Comparison of ENCODE assay signal across 11 mouse cellular contexts in the genomic region with DNA sequence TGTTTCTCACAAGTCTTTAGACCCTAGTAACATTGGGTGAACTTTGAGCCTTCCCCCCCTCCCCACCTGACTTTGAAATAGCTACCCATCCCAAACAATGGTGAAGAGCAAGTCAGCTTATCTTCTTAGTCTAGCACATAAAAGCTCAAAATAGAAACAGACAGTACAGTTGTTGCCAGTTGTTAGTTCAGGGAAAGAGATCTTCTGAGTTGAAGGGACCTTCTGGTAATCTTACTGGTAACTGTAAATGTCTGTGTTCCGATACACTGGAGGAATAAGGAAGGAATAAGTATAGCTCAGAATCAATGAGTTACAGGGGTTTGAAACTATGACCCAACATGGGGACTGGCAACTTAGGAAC. TPM values are rescaled to one million over a fixed set of nuclear protein-coding genes. Genes with fewer than 3 reads are reported as not detected.
DNase-seq lines count a peak whose midpoint lies in the region; ATAC-seq lines count a peak whose summit lies in the region.
"Had no signal": no experiment of that assay in that cellular context is flagged by ENCODE, and none has a peak within 500 bp of the region (broad histone marks: within the 10 kb centered on the region; RNA-seq: fewer than 3 reads in every experiment).

No protein-coding gene starts in this region.

- peaks cover 69% of the 10 kb centered on the region for H3K4me1 ChIP-seq in heart, embryonic 15.5 days (replicated peaks)
- H3K4me1 ChIP-seq in neural tube, embryonic 13.5 days (replicated peaks): peaks cover 56% of the 10 kb centered on the region
- H3K4me1 ChIP-seq in liver, embryonic 11.5 days (replicated peaks; ENCODE audit: control insufficient read depth, insufficient read depth, low read length): peaks cover 45% of the 10 kb centered on the region

- intact Hi-C loops in heart, postnatal 14 days (cut with DNase I): no loop called here
- intact Hi-C loops in gastrocnemius, postnatal 14 days (cut with DNase I; ENCODE audit: low total_unique reads): no loop called here

- H3K4me3 ChIP-seq in heart, embryonic 15.5 days: peak overlapping the region; percentile 81
- no peak overlapping the region for H3K4me3 ChIP-seq in neural tube, embryonic 13.5 days
- H3K4me3 ChIP-seq in liver, embryonic 11.5 days (ENCODE audit: low read depth, low read length): peak overlapping the region; percentile 80; the same call in 1 of the 2 replicates
- H3K4me3 ChIP-seq: hindbrain, embryonic 15.5 days had no signal

- ATAC-seq in heart, embryonic 15.5 days (replicated peaks; ENCODE audit: insufficient number of reproducible peaks, insufficient read depth, low FRiP score, low read depth): no peak
- ATAC-seq in neural tube, embryonic 13.5 days (ENCODE audit: low read depth): no peak
- no peak for ATAC-seq in liver, embryonic 11.5 days (replicated peaks; ENCODE audit: low FRiP score)

- peak overlapping the region; percentile 97 for H3K27ac ChIP-seq in heart, embryonic 15.5 days
- no peak overlapping the region for H3K27ac ChIP-seq in neural tube, embryonic 13.5 days (replicated peaks)
- H3K27ac ChIP-seq in liver, embryonic 11.5 days (ENCODE audit: low read depth, low read length): peak overlapping the region; percentile 66; the same call in 1 of the 2 replicates
- H3K27ac ChIP-seq: hindbrain, embryonic 15.5 days had no signal

- 56% methylated on average over 1 of the region's 1 CpGs for WGBS in heart, embryonic 15.5 days
- 94% methylated on average over 1 of the region's 1 CpGs for WGBS in neural tube, embryonic 13.5 days
- WGBS in liver, embryonic 11.5 days: 50% methylated on average over 1 of the region's 1 CpGs

- peak overlapping the region; percentile 88; the same call in 1 of the 2 replicates for H3K9ac ChIP-seq in heart, embryonic 15.5 days
- no peak overlapping the region for H3K9ac ChIP-seq in neural tube, embryonic 13.5 days
- H3K9ac ChIP-seq in liver, embryonic 11.5 days (ENCODE audit: low read depth, low read length): peak overlapping the region; percentile 22; the same call in 1 of the 2 replicates
- H3K9ac ChIP-seq: hindbrain, embryonic 15.5 days had no signal

- no peaks in the 10 kb centered on the region for H3K9me3 ChIP-seq in heart, embryonic 15.5 days (replicated peaks)
- no peaks in the 10 kb centered on the region for H3K9me3 ChIP-seq in neural tube, embryonic 13.5 days
- no peaks in the 10 kb centered on the region for H3K9me3 ChIP-seq in liver, embryonic 11.5 days (ENCODE audit: control insufficient read depth, low read length)
- H3K9me3 ChIP-seq: hindbrain, embryonic 15.5 days had no signal

- H3K4me2 ChIP-seq in heart, embryonic 15.5 days: peak overlapping the region; percentile 66
- H3K4me2 ChIP-seq in neural tube, embryonic 13.5 days: peak overlapping the region; percentile 88; the same call in 1 of the 2 replicates
- H3K4me2 ChIP-seq in liver, embryonic 11.5 days: peak overlapping the region; percentile 90

- no peaks in the 10 kb centered on the region for H3K27me3 ChIP-seq in heart, embryonic 15.5 days
- no peaks in the 10 kb centered on the region for H3K27me3 ChIP-seq in neural tube, embryonic 13.5 days
- H3K27me3 ChIP-seq in liver, embryonic 11.5 days (replicated peaks; ENCODE audit: control insufficient read depth, insufficient read depth, low read length): no peaks in the 10 kb centered on the region
- H3K27me3 ChIP-seq: hindbrain, embryonic 15.5 days had no signal

- H3K36me3 ChIP-seq in heart, embryonic 15.5 days: peaks cover 41% of the 10 kb centered on the region
- peaks cover 39% of the 10 kb centered on the region for H3K36me3 ChIP-seq in neural tube, embryonic 13.5 days
- peaks cover 14% of the 10 kb centered on the region for H3K36me3 ChIP-seq in liver, embryonic 11.5 days (ENCODE audit: control insufficient read depth, insufficient read depth, low read length)

- no peak for DNase-seq in heart, postnatal 14 days
- DNase-seq in neural tube, embryonic 10.5 days (ENCODE audit: extremely low spot score, low spot score): no peak
- no peak for DNase-seq in liver, embryonic 11.5 days (ENCODE audit: low spot score)
- DNase-seq in layer of hippocampus, adult 11-12 months (ENCODE audit: low spot score): no peak
- DNase-seq in gastrocnemius, postnatal 14 days: no peak
- DNase-seq in cerebellum, postnatal 14 days: no peak

RNA-seq across cellular contexts. Expression of a gene that starts 3.0 kb away (rescaled TPM):
- 136 and 173 TPM in 2 replicates for polyA plus RNA-seq in heart, embryonic 15.5 days (2015; fragmentation: Nextera tagmentation; extraction: Ambion mirVana)
- total RNA-seq in heart, postnatal 14 days (2021): 10 to 100 TPM; 78.9 to 88.6 TPM
- 56.4 and 56.5 TPM in 2 replicates for polyA plus RNA-seq in neural tube, embryonic 13.5 days (2015; fragmentation: Nextera tagmentation; extraction: Ambion mirVana)
- 113 TPM in 2 replicates for polyA plus RNA-seq in liver, embryonic 11.5 days (2014; fragmentation: Nextera tagmentation; extraction: Ambion mirVana)
- 10 to 100 TPM; 35.2 to 40.9 TPM for total RNA-seq in gastrocnemius, postnatal 14 days (2021)

RNA-seq across cellular contexts. Expression of a gene that starts 20.6 kb away (rescaled TPM):
- polyA plus RNA-seq in heart, embryonic 15.5 days (2015; fragmentation: Nextera tagmentation; extraction: Ambion mirVana): 2.2 and 4.3 TPM in 2 replicates
- under 1 TPM; 0.51 to 0.67 TPM for total RNA-seq in heart, postnatal 14 days (2021)
- 0.24 and 0.61 TPM in 2 replicates for polyA plus RNA-seq in neural tube, embryonic 13.5 days (2015; fragmentation: Nextera tagmentation; extraction: Ambion mirVana)
- polyA plus RNA-seq in liver, embryonic 11.5 days (2014; fragmentation: Nextera tagmentation; extraction: Ambion mirVana): 1.1 and 1.4 TPM in 2 replicates
- total RNA-seq in gastrocnemius, postnatal 14 days (2021): under 1 TPM; 0.07 to 0.21 TPM

RNA-seq across cellular contexts. Expression of a gene that starts 28.0 kb away (rescaled TPM):
- polyA plus RNA-seq in heart, embryonic 15.5 days (2015; fragmentation: Nextera tagmentation; extraction: Ambion mirVana): 0.10 and 0.24 TPM in 2 replicates
- total RNA-seq in heart, postnatal 14 days (2021): 1 to 10 TPM; 1.1 to 1.2 TPM
- polyA plus RNA-seq in neural tube, embryonic 13.5 days (2015; fragmentation: Nextera tagmentation; extraction: Ambion mirVana): 7.4 and 8.1 TPM in 2 replicates
- polyA plus RNA-seq in liver, embryonic 11.5 days (2014; fragmentation: Nextera tagmentation; extraction: Ambion mirVana): 0.04 and 0.08 TPM in 2 replicates
- under 1 TPM; 0.60 to 0.80 TPM for total RNA-seq in gastrocnemius, postnatal 14 days (2021)

RNA-seq across cellular contexts. Expression of a gene that starts 47.6 kb away (rescaled TPM):
- not detected in 2 replicates for polyA plus RNA-seq in heart, embryonic 15.5 days (2015; fragmentation: Nextera tagmentation; extraction: Ambion mirVana)
- not detected for total RNA-seq in heart, postnatal 14 days (2021)
- not detected in 2 replicates for polyA plus RNA-seq in neural tube, embryonic 13.5 days (2015; fragmentation: Nextera tagmentation; extraction: Ambion mirVana)
- not detected in 2 replicates for polyA plus RNA-seq in liver, embryonic 11.5 days (2014; fragmentation: Nextera tagmentation; extraction: Ambion mirVana)
- total RNA-seq in gastrocnemius, postnatal 14 days (2021): under 1 TPM in 1 of 2 experiments, not detected in 1; 0.44 TPM
- total RNA-seq: layer of hippocampus, adult 18-20 months had no signal
- polyA plus RNA-seq: hindbrain, embryonic 15.5 days; thymus, postnatal 0 days had no signal

RNA-seq across cellular contexts. Expression of a gene that starts 52.8 kb away (rescaled TPM):
- polyA plus RNA-seq in heart, embryonic 15.5 days (2015; fragmentation: Nextera tagmentation; extraction: Ambion mirVana): not detected in 2 replicates
- under 1 TPM in 1 of 2 experiments, not detected in 1; 0.39 TPM for total RNA-seq in heart, postnatal 14 days (2021)
- not detected in 2 replicates for polyA plus RNA-seq in neural tube, embryonic 13.5 days (2015; fragmentation: Nextera tagmentation; extraction: Ambion mirVana)
- not detected in 2 replicates for polyA plus RNA-seq in liver, embryonic 11.5 days (2014; fragmentation: Nextera tagmentation; extraction: Ambion mirVana)
- not detected for total RNA-seq in gastrocnemius, postnatal 14 days (2021)
- total RNA-seq: layer of hippocampus, adult 18-20 months had no signal
- polyA plus RNA-seq: hindbrain, embryonic 15.5 days; thymus, postnatal 0 days had no signal
